ENCODE assay signal across 12 mouse cellular contexts in genomic region chr1:176995419-176995775, GRCm38 (mm10).
DNase-seq lines count a peak whose midpoint lies in the region; ATAC-seq and TF ChIP-seq lines count a peak whose summit lies in the region.
"Had no signal": no experiment of that assay in that cellular context is flagged by ENCODE, and none has a peak within 500 bp of the region (broad histone marks: within the 10 kb centered on the region; RNA-seq: fewer than 3 reads in every experiment).

No protein-coding gene starts in this region.

- H3K36me3 ChIP-seq in midbrain, embryonic 10.5 days: no peaks in the 10 kb centered on the region
- no peaks in the 10 kb centered on the region for H3K36me3 ChIP-seq in midbrain, postnatal 0 days (ENCODE audit: insufficient read depth, low read length)
- H3K36me3 ChIP-seq in hindbrain, embryonic 10.5 days: no peaks in the 10 kb centered on the region
- no peaks in the 10 kb centered on the region for H3K36me3 ChIP-seq in limb, embryonic 12.5 days
- H3K36me3 ChIP-seq in neural tube, embryonic 15.5 days: no peaks in the 10 kb centered on the region

- 78% methylated on average over 4 of the region's 4 CpGs for WGBS in midbrain, embryonic 10.5 days
- WGBS in midbrain, postnatal 0 days: 77% methylated on average over 4 of the region's 4 CpGs
- WGBS in hindbrain, embryonic 10.5 days: 79% methylated on average over 4 of the region's 4 CpGs
- WGBS in limb, embryonic 12.5 days: 77% methylated on average over 4 of the region's 4 CpGs
- WGBS in neural tube, embryonic 15.5 days: 82% methylated on average over 4 of the region's 4 CpGs

- TF ChIP-seq CTCF in midbrain, postnatal 0 days (IDR thresholded peaks at IDR 0.05): no peak

- no peak for DNase-seq in midbrain, embryonic 10.5 days (ENCODE audit: low spot score)
- no peak for DNase-seq in midbrain, postnatal 0 days (ENCODE audit: low spot score)
- no peak for DNase-seq in hindbrain, embryonic 10.5 days (ENCODE audit: low spot score)
- no peak for DNase-seq in frontal cortex, postnatal 36 days (ENCODE audit: low spot score in 2 of 2)
- no peak for DNase-seq in layer of hippocampus, adult 9-11 months
- DNase-seq in lung, postnatal 36 days: no peak
- DNase-seq: cerebellum, adult 9-11 months; heart, adult 2 months; kidney, postnatal 4 days had no signal

- H3K4me3 ChIP-seq in midbrain, embryonic 10.5 days: no peak overlapping the region
- no peak overlapping the region for H3K4me3 ChIP-seq in midbrain, postnatal 0 days (ENCODE audit: low read depth, low read length)
- H3K4me3 ChIP-seq in hindbrain, embryonic 10.5 days: no peak overlapping the region
- no peak overlapping the region for H3K4me3 ChIP-seq in limb, embryonic 12.5 days (replicated peaks)
- no peak overlapping the region for H3K4me3 ChIP-seq in neural tube, embryonic 15.5 days (replicated peaks)
- H3K4me3 ChIP-seq: heart, adult 2 months had no signal

- ATAC-seq in midbrain, postnatal 0 days (ENCODE audit: low FRiP score): no peak
- ATAC-seq in limb, embryonic 12.5 days (ENCODE audit: insufficient number of reproducible peaks, insufficient read depth, low FRiP score, low TSS enrichment, low read depth): no peak
- no peak for ATAC-seq in neural tube, embryonic 15.5 days (ENCODE audit: low FRiP score)

- H3K27ac ChIP-seq in midbrain, embryonic 10.5 days (replicated peaks): peak overlapping the region; percentile 95
- no peak overlapping the region for H3K27ac ChIP-seq in midbrain, postnatal 0 days (ENCODE audit: low read depth, low read length)
- H3K27ac ChIP-seq in hindbrain, embryonic 10.5 days: peak overlapping the region; percentile 96
- H3K27ac ChIP-seq in limb, embryonic 12.5 days: peak overlapping the region; percentile 68; the same call in 1 of the 2 replicates
- H3K27ac ChIP-seq in neural tube, embryonic 15.5 days (replicated peaks): 0 out of 2 replicates have a peak overlapping the region, but pooled peaks have one; percentile 64
- H3K27ac ChIP-seq: heart, adult 2 months had no signal

- H3K9me3 ChIP-seq in midbrain, embryonic 10.5 days (replicated peaks): no peaks in the 10 kb centered on the region
- no peaks in the 10 kb centered on the region for H3K9me3 ChIP-seq in midbrain, postnatal 0 days (ENCODE audit: low read length)
- H3K9me3 ChIP-seq in hindbrain, embryonic 10.5 days: no peaks in the 10 kb centered on the region
- H3K9me3 ChIP-seq in limb, embryonic 12.5 days: no peaks in the 10 kb centered on the region
- no peaks in the 10 kb centered on the region for H3K9me3 ChIP-seq in neural tube, embryonic 15.5 days (replicated peaks)
- H3K9me3 ChIP-seq: megakaryocyte, embryonic 14.5 days had no signal

- H3K9ac ChIP-seq in midbrain, postnatal 0 days (replicated peaks; ENCODE audit: low read length, poor library complexity, severe bottlenecking): no peak overlapping the region
- H3K9ac ChIP-seq in limb, embryonic 12.5 days (replicated peaks): no peak overlapping the region
- no peak overlapping the region for H3K9ac ChIP-seq in neural tube, embryonic 15.5 days (replicated peaks)

- no peaks in the 10 kb centered on the region for H3K27me3 ChIP-seq in midbrain, embryonic 10.5 days (ENCODE audit: low read depth, poor library complexity, severe bottlenecking)
- H3K27me3 ChIP-seq in midbrain, postnatal 0 days (ENCODE audit: insufficient read depth, low read length): no peaks in the 10 kb centered on the region
- no peaks in the 10 kb centered on the region for H3K27me3 ChIP-seq in hindbrain, embryonic 10.5 days (ENCODE audit: insufficient read depth, poor library complexity, severe bottlenecking)
- peaks cover 13% of the 10 kb centered on the region; the same call in 1 of the 2 replicates for H3K27me3 ChIP-seq in limb, embryonic 12.5 days
- peaks cover 4% of the 10 kb centered on the region; the same call in 1 of the 2 replicates for H3K27me3 ChIP-seq in neural tube, embryonic 15.5 days (replicated peaks)
- H3K27me3 ChIP-seq: megakaryocyte, embryonic 14.5 days had no signal

- H3K4me1 ChIP-seq in midbrain, embryonic 10.5 days: peaks cover 89% of the 10 kb centered on the region
- peaks cover 20% of the 10 kb centered on the region for H3K4me1 ChIP-seq in midbrain, postnatal 0 days (ENCODE audit: insufficient read depth, low read length)
- peaks cover 91% of the 10 kb centered on the region for H3K4me1 ChIP-seq in hindbrain, embryonic 10.5 days (replicated peaks)
- H3K4me1 ChIP-seq in limb, embryonic 12.5 days (replicated peaks): peaks cover 44% of the 10 kb centered on the region
- H3K4me1 ChIP-seq in neural tube, embryonic 15.5 days: peaks cover 52% of the 10 kb centered on the region

- H3K4me2 ChIP-seq in midbrain, postnatal 0 days (ENCODE audit: low read depth, low read length, poor library complexity, severe bottlenecking): no peak overlapping the region
- H3K4me2 ChIP-seq in limb, embryonic 12.5 days: no peak overlapping the region
- H3K4me2 ChIP-seq in neural tube, embryonic 15.5 days: no peak overlapping the region
